Mouse (Mus musculus): ENCODE measurements around the gene Sbpl.

The Sbpl gene

GRCm38 (mm10) chr17:23955174-23955573 lies at the start of gene Sbpl:
Sbpl (minus strand) TSS chr17:23955274.
- DNase-seq (ENCODE audit: extremely low spot score, low read depth, low spot score) = no peak

DNA sequence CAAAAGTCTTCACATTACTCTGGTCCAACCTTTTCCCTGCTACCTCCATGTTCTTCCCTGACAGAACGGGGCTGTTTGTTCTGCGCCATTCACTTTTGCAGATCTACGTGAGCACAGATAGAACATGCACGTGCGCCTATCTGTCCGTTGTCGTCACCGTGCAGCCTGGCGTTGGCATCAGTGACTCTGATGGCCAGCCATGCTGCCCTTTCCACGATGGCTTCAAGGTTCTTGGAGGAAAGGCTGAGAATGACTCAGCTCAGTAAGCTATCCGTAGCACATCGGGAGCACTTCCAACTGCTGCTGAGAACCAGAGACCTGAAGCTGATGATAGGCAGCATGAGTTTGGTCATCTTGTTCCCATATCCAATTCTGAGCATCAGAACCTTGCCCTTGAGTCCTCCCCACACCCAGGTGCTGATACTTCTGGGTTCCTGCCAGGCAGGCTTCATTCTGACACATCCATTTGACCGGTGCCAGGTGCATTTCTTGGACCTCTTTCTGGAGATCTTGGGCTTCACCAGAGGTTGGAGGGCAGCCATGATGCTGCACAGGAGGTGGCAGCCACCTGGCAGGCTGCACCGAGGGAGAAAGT lies 49.1 kb upstream of the Sbpl start:
- DNase-seq (ENCODE audit: extremely low spot score, low read depth, low spot score) = no peak

DNA sequence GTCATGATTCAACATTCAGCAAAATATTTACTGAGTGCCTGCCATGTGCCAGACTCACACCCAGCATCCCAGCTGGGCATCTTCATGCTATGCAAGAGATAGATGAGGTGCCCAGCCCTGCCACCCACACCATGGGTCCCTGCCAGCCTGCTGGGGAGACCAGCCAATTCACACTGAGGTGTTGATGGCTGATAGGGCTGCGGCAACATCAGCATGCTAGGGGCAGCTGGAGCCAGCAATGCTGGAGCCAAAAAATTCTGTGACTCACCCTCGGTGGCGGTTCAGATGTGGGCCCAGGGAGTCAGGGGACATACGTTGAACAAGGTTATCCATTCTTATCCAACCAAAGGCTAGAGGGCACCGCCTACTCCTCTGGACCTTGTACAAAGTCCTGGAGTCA lies 45.3 kb upstream of the Sbpl start:
- DNase-seq (ENCODE audit: extremely low spot score, low read depth, low spot score) = no peak

- DNase-seq (ENCODE audit: extremely low spot score, low read depth, low spot score) = no peak
Measured at GRCm38 (mm10) chr17:23998383-23998782, 43.3 kb upstream of the Sbpl start.

DNA sequence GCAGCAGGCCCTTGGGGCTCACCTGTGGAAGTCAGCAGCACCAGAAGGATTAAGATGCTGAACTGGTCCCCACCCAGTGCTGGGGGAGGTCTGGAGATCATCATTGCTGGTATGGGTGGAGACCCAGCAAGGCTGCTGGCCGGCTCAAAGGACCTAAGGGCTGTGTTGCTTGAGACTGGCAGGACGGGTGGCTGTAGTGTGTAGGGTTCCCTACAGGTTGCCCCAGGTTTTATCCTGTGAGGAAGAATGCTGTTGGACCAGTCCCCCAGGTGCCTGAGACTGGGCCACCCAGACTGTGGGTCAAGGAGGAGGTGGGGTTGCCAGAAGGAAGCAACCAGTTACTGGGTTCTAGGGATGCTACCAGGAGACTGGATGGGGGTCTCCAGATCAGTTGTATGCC lies 42.8 kb upstream of the Sbpl start, which contains the start of gene Prss22:
TSS of gene Prss22 (minus strand) at position 200 of the 400 bp plus-strand sequence.
- no peak for DNase-seq (ENCODE audit: extremely low spot score, low read depth, low spot score)

DNA sequence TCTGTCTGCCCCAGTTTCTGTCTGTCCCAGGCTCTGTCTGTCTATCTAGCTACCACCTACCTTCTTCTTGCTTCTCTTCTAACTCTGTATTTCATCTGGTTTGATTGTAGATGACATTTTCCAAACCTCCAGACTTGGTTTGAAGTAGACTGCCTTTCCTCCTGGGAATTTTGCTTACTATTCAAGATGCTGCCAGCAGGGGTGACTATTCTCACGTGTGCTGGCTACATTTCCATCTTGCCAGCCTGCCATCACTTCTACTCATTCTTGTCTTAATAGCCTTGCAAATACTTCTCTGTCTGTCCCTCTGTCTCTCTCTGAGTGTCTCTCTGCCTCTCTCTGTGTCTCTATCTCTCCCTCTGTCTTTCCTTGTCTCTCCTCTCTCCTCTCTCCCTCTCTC lies 40.3 kb upstream of the Sbpl start:
- DNase-seq (ENCODE audit: extremely low spot score, low read depth, low spot score) = no peak

DNA sequence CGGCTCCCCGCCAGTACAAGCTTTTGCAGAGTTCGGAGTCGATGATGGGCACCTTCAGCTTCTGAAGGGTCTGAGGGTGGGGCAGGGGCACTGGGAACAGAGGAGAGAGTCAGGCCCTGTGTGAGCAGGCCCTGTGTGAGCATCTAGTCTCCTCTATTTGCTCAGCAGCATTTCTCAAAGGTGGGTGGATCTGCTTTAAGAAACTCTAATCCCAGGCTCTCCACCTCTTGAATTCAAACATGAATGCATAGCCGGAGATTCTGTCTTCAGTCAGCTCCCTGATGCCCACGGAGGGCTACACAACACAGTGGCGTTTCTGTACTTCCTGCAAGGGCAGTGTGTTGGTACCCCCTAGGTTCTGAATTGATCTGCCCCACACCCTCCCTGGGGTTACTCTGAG lies 39.6 kb upstream of the Sbpl start:
- DNase-seq (ENCODE audit: extremely low spot score, low read depth, low spot score) = no peak

DNA sequence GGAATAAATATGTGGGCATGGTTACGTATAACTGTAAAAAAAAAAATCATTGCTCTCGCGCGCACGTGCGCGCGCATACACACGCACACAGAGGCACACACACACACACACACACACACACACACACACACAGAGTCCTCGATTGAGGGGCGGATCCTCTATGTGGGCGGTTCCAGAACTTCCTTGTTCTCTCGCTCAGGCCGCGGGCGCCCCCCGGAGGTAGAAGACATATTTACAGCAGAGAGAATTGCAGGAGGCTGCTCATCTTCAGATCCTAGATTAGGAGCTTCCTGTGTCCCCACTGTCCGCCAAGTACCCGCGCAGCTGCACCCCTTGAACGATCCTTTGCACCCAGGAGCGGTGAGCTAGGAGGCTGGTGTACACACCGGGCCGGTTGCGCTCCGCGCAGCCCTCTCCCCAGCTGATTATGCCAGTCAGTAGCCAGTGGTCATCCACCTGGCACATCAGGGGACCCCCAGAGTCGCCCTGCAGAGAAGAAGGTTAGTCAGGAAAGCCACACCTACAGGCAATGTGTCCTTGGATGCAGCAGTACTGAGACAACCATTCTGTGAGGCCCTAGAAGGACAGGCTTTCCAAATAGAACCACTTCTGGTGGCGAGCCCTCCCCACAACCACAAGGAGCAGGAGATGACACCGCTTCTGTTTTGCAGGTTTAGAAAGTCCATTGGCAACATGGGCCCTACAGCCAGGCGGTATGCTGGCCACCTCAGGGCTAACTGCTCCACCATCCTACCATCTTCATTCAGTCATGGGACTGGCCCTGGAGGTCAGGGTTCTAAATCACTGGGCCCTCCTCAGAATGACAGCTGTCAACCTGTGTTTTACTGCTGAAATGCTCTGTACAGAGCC lies 38.7 kb upstream of the Sbpl start:
- DNase-seq (ENCODE audit: extremely low spot score, low read depth, low spot score) = peak; percentile 31

DNA sequence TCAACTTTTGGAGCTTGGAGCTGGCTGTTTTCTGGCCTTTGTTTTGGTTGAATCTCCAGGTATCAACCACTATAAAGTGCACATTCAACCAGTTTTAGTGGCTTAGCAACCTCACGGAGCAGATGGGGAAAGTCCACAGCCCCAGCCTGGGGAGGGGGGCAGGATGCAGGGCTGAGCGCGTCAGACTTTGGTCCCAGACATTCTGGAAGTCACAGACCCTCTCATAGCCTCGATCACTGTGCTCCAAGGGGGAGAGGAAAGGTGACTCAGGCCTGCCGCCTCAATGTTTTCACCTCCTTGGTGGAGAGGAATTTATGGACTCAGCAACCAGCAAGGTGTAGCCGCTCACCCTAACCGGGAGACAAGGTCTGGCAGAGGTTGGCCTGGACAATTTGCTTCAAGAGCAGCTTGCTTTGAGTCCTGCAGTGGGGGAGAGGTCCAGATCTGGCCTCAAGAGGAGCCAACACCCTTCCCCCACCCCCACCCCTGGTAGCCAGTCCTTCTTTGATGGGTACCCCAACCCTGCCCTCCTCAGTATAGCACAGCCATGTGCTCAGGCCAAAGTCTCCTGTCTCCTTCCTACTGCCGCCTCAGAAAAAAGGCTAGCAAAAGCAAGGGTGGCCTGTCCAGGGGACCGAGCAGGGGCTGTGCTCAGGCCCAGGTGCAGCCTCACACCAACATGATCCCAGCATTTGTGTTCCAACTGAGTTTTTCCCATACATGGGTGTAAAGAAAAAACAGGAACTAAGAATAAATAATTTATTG lies 37.9 kb upstream of the Sbpl start:
- no peak for DNase-seq (ENCODE audit: extremely low spot score, low read depth, low spot score)

DNA sequence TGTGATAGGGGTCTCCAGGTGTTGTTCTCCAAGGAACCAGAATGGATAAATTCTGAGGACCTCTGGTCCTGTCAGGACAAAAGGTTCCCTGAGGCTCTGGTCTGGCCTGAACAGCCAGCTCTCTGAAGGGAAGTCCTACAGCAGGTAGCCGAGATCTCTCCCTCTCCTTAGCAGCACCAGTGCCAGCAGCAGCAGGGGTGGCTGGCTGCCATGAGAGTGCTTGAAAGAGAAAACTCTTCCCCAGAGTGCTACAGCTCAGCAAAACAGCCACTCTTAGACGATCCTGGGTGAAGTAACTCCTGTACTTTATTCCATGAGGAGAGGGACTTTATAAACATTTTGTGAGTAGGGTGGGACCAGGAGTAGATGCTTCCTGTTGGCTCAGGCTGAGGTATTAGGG lies 34.7 kb upstream of the Sbpl start:
- no peak for DNase-seq (ENCODE audit: extremely low spot score, low read depth, low spot score)

DNA sequence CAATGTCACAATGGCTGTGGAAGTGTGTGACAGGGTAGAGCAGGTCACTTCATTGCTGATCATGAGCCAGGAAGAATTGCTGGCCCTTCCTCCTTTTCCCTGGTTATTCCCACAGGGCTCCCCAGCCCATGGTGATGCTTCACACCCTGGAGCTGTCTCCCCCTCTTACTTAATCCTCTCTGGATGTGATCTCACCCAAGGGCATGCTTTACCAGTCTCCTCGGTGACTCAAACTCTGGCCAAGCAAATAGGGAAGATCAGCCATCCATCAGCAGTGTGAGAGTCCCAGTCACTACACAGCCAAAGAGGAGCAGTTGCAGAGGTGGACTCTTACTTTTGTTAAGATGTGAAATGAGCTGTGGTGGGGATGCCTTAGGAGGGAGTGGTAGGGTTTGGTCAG lies 29.9 kb upstream of the Sbpl start:
- no peak for DNase-seq (ENCODE audit: extremely low spot score, low read depth, low spot score)

- DNase-seq (ENCODE audit: extremely low spot score, low read depth, low spot score) = no peak
Measured at GRCm38 (mm10) chr17:23982912-23983311, 27.8 kb upstream of the Sbpl start.

DNA sequence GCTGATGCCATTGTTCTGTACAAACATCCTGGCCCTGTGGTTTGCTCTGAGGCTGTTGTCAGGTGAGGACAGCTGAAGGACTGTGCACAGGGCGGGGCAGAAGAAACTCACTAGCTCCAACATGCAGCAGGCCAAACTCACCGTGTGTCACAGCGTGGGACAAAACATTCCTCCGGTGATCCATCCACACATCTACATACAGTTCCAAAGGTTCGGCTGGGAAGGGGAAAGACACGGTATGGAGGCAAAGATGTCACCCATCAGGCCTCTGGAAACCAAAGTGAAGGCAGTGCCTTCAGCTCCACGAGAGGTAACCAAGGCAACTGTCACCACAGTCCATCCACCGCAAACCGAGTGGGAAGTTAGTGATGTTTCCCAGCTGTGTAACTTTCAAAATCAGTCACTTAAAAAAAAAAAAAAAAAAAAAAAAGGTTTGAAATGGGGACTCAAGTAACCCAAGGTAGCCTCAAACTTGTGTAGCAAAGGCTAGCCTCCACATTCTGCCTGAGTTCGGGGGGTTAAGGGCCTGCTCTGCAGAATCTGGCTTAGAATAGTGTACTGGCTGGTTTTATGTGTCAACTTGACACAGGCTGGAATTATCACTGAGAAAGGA lies 25.3 kb upstream of the Sbpl start, which contains the start of gene Prss30:
TSS of gene Prss30 (minus strand) at position 270 of the 613 bp plus-strand sequence.
- DNase-seq (ENCODE audit: extremely low spot score, low read depth, low spot score) = no peak

DNA sequence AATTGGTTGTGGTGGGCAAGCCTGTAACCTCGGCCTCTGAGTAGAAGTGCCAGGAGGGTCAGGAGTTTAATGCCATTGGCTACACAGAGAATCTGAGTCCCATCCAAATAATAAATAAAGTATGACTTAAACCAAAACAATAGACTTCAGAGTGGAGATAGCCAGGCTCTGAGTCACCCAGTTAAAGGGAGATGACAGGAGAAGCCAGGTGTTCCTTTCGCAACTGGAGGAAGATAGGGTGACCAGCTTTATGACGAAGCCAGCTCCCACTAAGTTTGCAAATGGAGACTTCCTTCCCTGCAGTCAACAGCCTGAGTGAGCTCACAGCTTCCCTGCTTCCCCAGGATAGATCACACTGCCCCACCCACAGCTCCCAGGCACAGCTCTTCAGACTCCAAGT lies 24.4 kb upstream of the Sbpl start:
- DNase-seq (ENCODE audit: extremely low spot score, low read depth, low spot score) = no peak

GRCm38 (mm10) chr17:23976665-23977064 lies 21.6 kb upstream of the Sbpl start:
- no peak for DNase-seq (ENCODE audit: extremely low spot score, low read depth, low spot score)

DNA sequence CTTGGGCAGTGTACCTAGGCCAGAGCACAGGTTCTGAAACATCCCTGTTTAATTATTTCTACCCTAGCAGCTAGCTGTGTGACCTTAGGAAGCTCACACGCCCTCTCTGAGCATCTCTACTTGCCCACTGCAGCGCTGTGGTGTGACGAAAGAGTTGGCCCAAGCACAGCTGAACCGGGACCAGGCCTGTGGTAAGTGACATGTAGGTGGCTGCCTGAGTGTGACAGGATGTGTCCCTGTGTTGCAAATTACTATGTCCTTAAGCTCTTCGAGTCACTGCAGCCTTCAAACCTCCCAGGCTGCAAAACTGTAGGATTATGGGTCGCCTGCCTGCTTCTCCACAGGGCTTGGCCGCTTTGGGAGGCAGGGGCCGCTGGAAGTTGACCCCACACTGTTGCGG lies 16.2 kb upstream of the Sbpl start:
- no peak for DNase-seq (ENCODE audit: extremely low spot score, low read depth, low spot score)

- DNase-seq (ENCODE audit: extremely low spot score, low read depth, low spot score) = peak; percentile 39
Measured at GRCm38 (mm10) chr17:23969231-23969630, 14.2 kb upstream of the Sbpl start.

DNA sequence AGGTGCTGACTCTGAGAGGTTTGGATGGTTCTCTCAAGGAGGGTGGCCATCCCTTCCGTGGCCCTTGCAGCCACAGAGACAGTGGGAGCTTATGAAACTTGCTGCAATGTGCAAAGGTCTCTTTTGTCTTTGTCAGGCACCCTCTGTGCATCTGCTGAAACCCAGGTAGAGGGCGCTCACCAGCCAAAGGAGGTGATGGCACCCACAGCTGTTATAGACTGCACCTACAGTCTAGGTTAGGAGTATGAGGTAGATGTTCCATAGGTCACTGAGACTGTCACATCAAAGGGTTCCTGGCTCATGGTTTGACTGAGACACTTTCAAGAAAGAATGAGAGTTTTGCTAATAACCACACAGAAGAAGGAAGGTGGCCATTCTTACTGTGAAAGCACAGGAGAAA lies 13.7 kb upstream of the Sbpl start:
- no peak for DNase-seq (ENCODE audit: extremely low spot score, low read depth, low spot score)

GRCm38 (mm10) chr17:23966658-23967401 lies 11.8 kb upstream of the Sbpl start:
- no peak for DNase-seq (ENCODE audit: extremely low spot score, low read depth, low spot score)

DNA sequence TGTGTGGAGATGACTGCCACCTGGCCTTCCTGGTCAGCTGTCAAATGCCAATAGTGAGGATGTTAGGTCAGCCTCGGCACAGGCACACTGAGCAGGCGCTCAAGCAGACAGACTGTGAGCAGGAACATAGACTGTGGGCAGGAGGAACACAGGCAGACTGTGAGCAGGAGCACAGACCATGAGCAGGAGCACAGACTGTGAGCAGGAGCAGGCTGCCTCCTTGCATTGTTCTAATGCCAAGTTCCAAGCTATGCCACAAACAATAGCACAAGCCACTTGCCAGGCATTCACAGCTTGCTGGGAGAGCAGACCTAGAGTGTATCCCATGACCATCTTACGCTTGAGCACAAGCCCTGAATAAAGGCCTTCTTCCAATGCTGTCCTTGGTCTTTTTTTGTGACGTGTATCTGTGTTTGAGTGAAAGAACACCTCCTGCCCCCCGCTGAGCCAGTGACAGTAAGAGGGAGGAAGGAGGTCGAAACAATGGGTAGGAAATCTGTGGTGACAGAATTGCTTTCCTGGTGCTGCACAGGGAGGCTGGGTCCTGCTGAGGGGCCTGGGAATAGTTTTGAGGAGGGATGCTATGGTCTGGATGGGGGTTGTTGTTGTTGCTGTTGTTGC lies 10.8 kb upstream of the Sbpl start:
- no peak for DNase-seq (ENCODE audit: extremely low spot score, low read depth, low spot score)

Data from hindlimb bud, embryonic 11.5 days (tissue).